8 mouse cellular contexts compared by ENCODE assay signal in the genomic region with DNA sequence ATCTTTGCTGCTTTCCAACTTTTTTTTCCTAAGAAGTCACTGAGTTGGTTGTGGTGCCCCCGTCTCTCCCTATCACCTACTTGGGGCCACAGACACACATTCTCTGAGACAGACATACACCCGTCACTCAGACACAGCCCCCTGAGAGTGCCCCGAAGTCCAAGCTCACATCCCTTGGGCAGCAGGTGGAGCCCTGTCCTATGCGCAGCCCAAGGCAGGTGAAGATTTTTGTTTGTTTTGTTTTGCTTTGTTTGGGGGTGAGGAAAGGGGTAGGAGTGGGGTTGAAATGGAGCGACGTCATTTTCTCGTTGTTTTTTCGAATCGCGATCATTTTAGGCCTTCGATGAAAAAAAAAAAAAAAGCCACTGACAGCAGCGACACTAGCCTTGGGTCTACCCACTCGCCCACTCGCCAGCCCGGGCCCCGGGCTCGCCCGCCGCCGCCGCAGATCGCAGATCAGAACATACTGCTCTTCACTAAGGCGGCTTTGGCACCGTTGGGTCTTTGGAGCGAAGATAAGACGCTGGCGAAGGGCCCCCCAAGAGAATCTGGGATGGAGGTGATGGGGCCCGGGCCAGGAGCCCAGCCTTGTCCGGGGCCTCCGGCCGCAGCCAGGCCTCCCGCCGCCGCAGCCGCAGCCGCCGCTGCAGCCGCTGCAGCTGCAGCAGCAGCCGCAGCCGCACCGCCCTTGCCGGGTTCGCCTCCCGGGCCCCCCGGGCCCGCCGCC. TPM values are rescaled to one million over a fixed set of nuclear protein-coding genes. Genes with fewer than 3 reads are reported as not detected.
DNase-seq lines count a peak whose midpoint lies in the region; ATAC-seq and TF ChIP-seq lines count a peak whose summit lies in the region.

No protein-coding gene starts in this region.

- no peak for TF ChIP-seq CTCF in forebrain, postnatal 0 days (IDR thresholded peaks at IDR 0.05; ENCODE audit: low read depth)

- H3K9ac ChIP-seq in ES-E14 (ENCODE audit: insufficient read depth, low read depth, low read length, poor library complexity, severe bottlenecking): 0 out of 2 replicates have a peak overlapping the region, but pooled peaks have one; percentile 6
- H3K9ac ChIP-seq in forebrain, postnatal 0 days: no peak overlapping the region
- no peak overlapping the region for H3K9ac ChIP-seq in limb, embryonic 14.5 days (ENCODE audit: low read depth, low read length, severe bottlenecking)

- DNase-seq in gastrocnemius, postnatal 10 days: peak; percentile 30
- no peak for DNase-seq in gastrocnemius, adult 8-10 months (ENCODE audit: low spot score in 2 of 2)
- no peak for DNase-seq in ES-E14 (ENCODE audit: low read depth, low spot score)
- peak; percentile 35 for DNase-seq in forebrain, postnatal 0 days
- no peak for DNase-seq in limb, embryonic 14.5 days (ENCODE audit: low spot score)
- DNase-seq in testis, postnatal 14 days (ENCODE audit: low spot score): peak; percentile 14
- no peak for DNase-seq in adrenal gland, adult 8-10 months

- in situ Hi-C loops in ES-E14 (cut with MboI; ENCODE audit: low sequenced_read_pairs in 2 of 2, unreplicated experiment in 2 of 2): loop anchor here in 1 of 2 experiments (10.0 kb wide), 1 partner anchor 139 kb away; no protein-coding TSS in a partner anchor

- peaks cover 0 to 10% of the 10 kb centered on the region in 2 experiments; a peak in 2 of 4 replicates for H3K4me1 ChIP-seq in ES-E14 (ENCODE audit: control insufficient read depth in 2 of 2, insufficient read depth in 2 of 2, low read length in 2 of 2, poor library complexity in 1 of 2)
- no peaks in the 10 kb centered on the region for H3K4me1 ChIP-seq in forebrain, postnatal 0 days (ENCODE audit: insufficient read depth)
- no peaks in the 10 kb centered on the region for H3K4me1 ChIP-seq in limb, embryonic 14.5 days (ENCODE audit: control insufficient read depth, insufficient read depth, low read length)

- TF ChIP-seq POLR2A in limb, embryonic 14.5 days (IDR thresholded peaks at IDR 0.05; ENCODE audit: borderline replicate concordance, extremely low read depth, insufficient read depth, insufficient read length): no peak

- no peaks in the 10 kb centered on the region for H3K36me3 ChIP-seq in ES-E14 (ENCODE audit: control insufficient read depth, insufficient read depth, low read length, poor library complexity, severe bottlenecking)
- no peaks in the 10 kb centered on the region for H3K36me3 ChIP-seq in forebrain, postnatal 0 days (ENCODE audit: insufficient read depth)
- H3K36me3 ChIP-seq in limb, embryonic 14.5 days (ENCODE audit: control insufficient read depth, insufficient read depth, low read length): no peaks in the 10 kb centered on the region

- peak overlapping the region; percentile 27 to 35; a peak in 3 of 4 replicates for H3K4me3 ChIP-seq in ES-E14 (ENCODE audit: insufficient read depth in 1 of 2, low read depth in 1 of 2, low read length in 2 of 2, poor library complexity in 1 of 2, severe bottlenecking in 1 of 2)
- peak overlapping the region; percentile 5; the same call in 1 of the 2 replicates for H3K4me3 ChIP-seq in forebrain, postnatal 0 days (ENCODE audit: low read depth, low read length)
- H3K4me3 ChIP-seq in limb, embryonic 14.5 days (replicated peaks; ENCODE audit: low read length): peak overlapping the region; percentile 25

- no peaks in the 10 kb centered on the region for H3K9me3 ChIP-seq in ES-E14 (ENCODE audit: control insufficient read depth, insufficient read depth, low read depth, low read length)
- no peaks in the 10 kb centered on the region for H3K9me3 ChIP-seq in forebrain, postnatal 0 days (ENCODE audit: low read length)
- H3K9me3 ChIP-seq in limb, embryonic 14.5 days (ENCODE audit: control insufficient read depth, low read length): no peaks in the 10 kb centered on the region

- H3K27ac ChIP-seq in ES-E14 (ENCODE audit: insufficient read depth, low read depth, low read length, poor library complexity, severe bottlenecking): no peak overlapping the region
- no peak overlapping the region for H3K27ac ChIP-seq in forebrain, postnatal 0 days (ENCODE audit: low read depth, low read length)
- no peak overlapping the region for H3K27ac ChIP-seq in limb, embryonic 14.5 days (replicated peaks; ENCODE audit: low read depth, low read length)

- H3K27me3 ChIP-seq in forebrain, postnatal 0 days (ENCODE audit: insufficient read depth, low read length): peaks cover 68% of the 10 kb centered on the region
- peaks cover 88% of the 10 kb centered on the region for H3K27me3 ChIP-seq in limb, embryonic 14.5 days (ENCODE audit: control insufficient read depth, insufficient read depth, low read length)

- H3K4me2 ChIP-seq in forebrain, postnatal 0 days (ENCODE audit: low read depth): no peak overlapping the region
- peak overlapping the region; percentile 49 for H3K4me2 ChIP-seq in limb, embryonic 14.5 days (replicated peaks; ENCODE audit: low read depth, low read length, severe bottlenecking)

- under 1% methylated on average over 45 of the region's 47 CpGs for WGBS in forebrain, postnatal 0 days
- WGBS in limb, embryonic 14.5 days: under 1% methylated on average over 27 of the region's 47 CpGs

- no peak for ATAC-seq in forebrain, postnatal 0 days
- no peak for ATAC-seq in limb, embryonic 14.5 days (ENCODE audit: low FRiP score, low read depth)
- no peak for ATAC-seq in monocyte, adult 5-6 weeks (replicated peaks; ENCODE audit: insufficient number of reproducible peaks, low FRiP score, low TSS enrichment, poor library complexity, severe bottlenecking)

TF ChIP-seq in ES-E14, 5 proteins besides CTCF, POLR2A, EP300 and RAD21:
- TF ChIP-seq ZNF384 (IDR thresholded peaks at IDR 0.05; ENCODE audit: low read depth, low read length) (peak; percentile 54; the same call in 1 of the 2 replicates), MAFK (IDR thresholded peaks at IDR 0.05; ENCODE audit: insufficient read depth, low read depth, low read length) (no peak), CHD2 (IDR thresholded peaks at IDR 0.05; ENCODE audit: low read depth, low read length) (no peak)
TF ChIP-seq in ES-E14: peak in this region for 1.

RNA-seq across cellular contexts. Expression of a gene that starts 3.3 kb away (rescaled TPM):
- total RNA-seq in gastrocnemius, postnatal 10 days (2021): not detected
- total RNA-seq in gastrocnemius, adult 8-10 months (2022): not detected
- 0.09 TPM in 1 of 2 replicates, not detected in the other for total RNA-seq in ES-E14 (2012; rRNA removed)
- not detected in 2 replicates for total RNA-seq in forebrain, postnatal 0 days (2014; rRNA removed)
- not detected in 2 replicates for polyA plus RNA-seq in forebrain, postnatal 0 days (2015; fragmentation: Nextera tagmentation; extraction: Ambion mirVana)
- 0.03 TPM in 2 replicates for polyA plus RNA-seq in limb, embryonic 14.5 days (2012; rRNA removed)
- polyA plus RNA-seq in limb, embryonic 14.5 days (2014; fragmentation: Nextera tagmentation; extraction: Ambion mirVana): not detected in 2 replicates
- not detected in 3 replicates for total RNA-seq in monocyte, adult 5-6 weeks (2017)
- total RNA-seq in adrenal gland, adult 8-10 months (2022): 10 to 100 TPM; 20.9 to 36.9 (median 25.9) TPM

Comparison
In these comparisons a context has a peak if more than half of its experiments do, and no peak if none do; other contexts are left out.
1. DNase-seq: peak in gastrocnemius, postnatal 10 days (single experiment), forebrain, postnatal 0 days (single experiment) and testis, postnatal 14 days (single experiment); none in gastrocnemius, adult 8-10 months (0 of 2), ES-E14 (single experiment), limb, embryonic 14.5 days (single experiment) and adrenal gland, adult 8-10 months (single experiment).
2. RNA of a gene that starts 3.3 kb away (total RNA-seq): 20.9 to 36.9 TPM in adrenal gland, adult 8-10 months; 0.09 TPM in ES-E14, not detected in gastrocnemius, postnatal 10 days, not detected in gastrocnemius, adult 8-10 months, not detected in forebrain, postnatal 0 days and not detected in monocyte, adult 5-6 weeks; every median in the first group is over 10 times any median in the second.
3. Peak in every context shown above with its lines, with median percentiles within 50 percentile points of each other: H3K4me3 ChIP-seq.